Mouse (Mus musculus) midbrain, embryonic 12.5 days (tissue): ENCODE results near the gene Rnase13. TPM values are rescaled to one million over a fixed set of nuclear protein-coding genes. Genes with fewer than 3 reads are reported as not detected.
A peak's percentile ranks its signal among the peaks of the same experiment; 100 is the strongest.

Source experiments
- ATAC-seq: fragments of 200-750 bp; cut with Nextera tagmentation; 2 replicates; pipeline ENCODE4 v1.8.0; 2017; ENCODE audit warnings: low read depth, moderate TSS enrichment, moderate library complexity; ENCODE audit not compliant: low FRiP score
- H3K27ac ChIP-seq: fragments of 300-500 bp; sonication (generic); replicated peaks from 2 replicates; pipeline ENCODE4 v1.5.1; 2016; ENCODE audit warnings: mild to moderate bottlenecking
- H3K27me3 ChIP-seq: fragments of 300-500 bp; sonication (generic); 2 replicates; pipeline ENCODE4 v1.6.1; 2016; ENCODE audit warnings: mild to moderate bottlenecking
- H3K36me3 ChIP-seq: fragments of 300-500 bp; sonication (generic); 2 replicates; pipeline ENCODE4 v1.6.1; 2016
- H3K4me1 ChIP-seq: fragments of 300-500 bp; sonication (generic); 2 replicates; pipeline ENCODE4 v1.6.1; 2016
- H3K4me2 ChIP-seq: fragments of 300-500 bp; sonication (generic); replicated peaks from 2 replicates; pipeline ENCODE4 v1.6.1; 2016; ENCODE audit warnings: mild to moderate bottlenecking, moderate library complexity
- H3K4me3 ChIP-seq: fragments of 300-500 bp; sonication (generic); 2 replicates; pipeline ENCODE4 v1.5.1; 2016; ENCODE audit warnings: mild to moderate bottlenecking
- H3K9ac ChIP-seq: fragments of 300-500 bp; sonication (generic); replicated peaks from 2 replicates; pipeline ENCODE4 v1.6.1; 2016; ENCODE audit warnings: mild to moderate bottlenecking, moderate library complexity
- H3K9me3 ChIP-seq: fragments of 300-500 bp; sonication (generic); 2 replicates; pipeline ENCODE4 v1.6.1; 2016; ENCODE audit warnings: mild to moderate bottlenecking
- WGBS: fragments of 180-500 bp; shearing (Covaris S2); methylation state at CpG from one replicate; pipeline ENCODE4 v1.1.7; 2016; 5-methylcytosine and 5-hydroxymethylcytosine counted together
- polyA plus RNA-seq: library from polyadenylated mRNA; unstranded; fragments of >200 nt; fragmentation: Nextera tagmentation; extraction: Ambion mirVana; gene quantifications from 2 replicates; pipeline ENCODE4 v1.2.1, GENCODE M21; 2016

The Rnase13 gene
- polyA plus RNA-seq, 1 experiment from 2014 or later: not detected

- Histone ChIP-seq H3K27me3 (peaks cover 46% of the 10 kb centered on the region), H3K27ac (no peak overlapping the region), H3K9ac (no peak overlapping the region), H3K4me2 (no peak overlapping the region), H3K36me3 (no peaks in the 10 kb centered on the region), H3K4me1 (peaks cover 25% of the 10 kb centered on the region), H3K4me3 (no peak overlapping the region), H3K9me3 (no peaks in the 10 kb centered on the region)
- no peak for ATAC-seq
- 92% methylated on average over 10 of the region's 10 CpGs for WGBS
These were observed 11.3 kb downstream of the Rnase13 start for GRCm38 (mm10) chr14:51911301-51911700.

- H3K27me3 ChIP-seq: peaks cover 11% of the 10 kb centered on the region; the same call in 1 of the 2 replicates
- no peak overlapping the region for H3K4me3 ChIP-seq
- WGBS: 96% methylated on average over 11 of the region's 11 CpGs
- no peaks in the 10 kb centered on the region for H3K9me3 ChIP-seq
- no peaks in the 10 kb centered on the region for H3K36me3 ChIP-seq
- no peak overlapping the region for H3K27ac ChIP-seq
- H3K9ac ChIP-seq: no peak overlapping the region
- no peak for ATAC-seq
- no peak overlapping the region for H3K4me2 ChIP-seq
- no peaks in the 10 kb centered on the region for H3K4me1 ChIP-seq
These were observed 16.5 kb downstream of the Rnase13 start for GRCm38 (mm10) chr14:51906102-51906501.

GRCm38 (mm10) chr14:51904706-51905105 lies 17.9 kb downstream of the Rnase13 start:
- WGBS: 75% methylated on average over 7 of the region's 7 CpGs
- Histone ChIP-seq H3K9ac (no peak overlapping the region), H3K4me1 (no peaks in the 10 kb centered on the region), H3K36me3 (no peaks in the 10 kb centered on the region), H3K27me3 (0 out of 2 replicates have a peak, but pooled peaks cover 3% of the 10 kb centered on the region), H3K4me3 (no peak overlapping the region), H3K27ac (no peak overlapping the region), H3K4me2 (no peak overlapping the region), H3K9me3 (no peaks in the 10 kb centered on the region)
- no peak for ATAC-seq

GRCm38 (mm10) chr14:51903782-51904181 lies 18.8 kb downstream of the Rnase13 start:
- no peak overlapping the region for H3K4me3 ChIP-seq
- ATAC-seq: 0 out of 2 replicates have a peak, but pooled peaks have one; percentile 17
- no peaks in the 10 kb centered on the region for H3K9me3 ChIP-seq
- H3K4me2 ChIP-seq: no peak overlapping the region
- H3K4me1 ChIP-seq: no peaks in the 10 kb centered on the region
- WGBS: 91% methylated on average over 9 of the region's 9 CpGs
- 0 out of 2 replicates have a peak, but pooled peaks cover 3% of the 10 kb centered on the region for H3K27me3 ChIP-seq
- no peak overlapping the region for H3K27ac ChIP-seq
- no peaks in the 10 kb centered on the region for H3K36me3 ChIP-seq
- H3K9ac ChIP-seq: no peak overlapping the region

- Histone ChIP-seq H3K9me3 (no peaks in the 10 kb centered on the region), H3K4me3 (no peak overlapping the region), H3K36me3 (no peaks in the 10 kb centered on the region), H3K4me2 (no peak overlapping the region), H3K27ac (no peak overlapping the region), H3K4me1 (no peaks in the 10 kb centered on the region), H3K27me3 (0 out of 2 replicates have a peak, but pooled peaks cover 3% of the 10 kb centered on the region), H3K9ac (no peak overlapping the region)
- ATAC-seq: peak; percentile 72
- WGBS: 61% methylated on average over 9 of the region's 9 CpGs
These were observed 19.5 kb downstream of the Rnase13 start for GRCm38 (mm10) chr14:51902806-51903710.

GRCm38 (mm10) chr14:51899351-51899750 lies 23.2 kb downstream of the Rnase13 start:
- ATAC-seq: no peak
- Histone ChIP-seq H3K4me1 (no peaks in the 10 kb centered on the region), H3K27ac (no peak overlapping the region), H3K9me3 (no peaks in the 10 kb centered on the region), H3K4me3 (no peak overlapping the region), H3K27me3 (no peaks in the 10 kb centered on the region), H3K4me2 (no peak overlapping the region), H3K36me3 (peaks cover 8% of the 10 kb centered on the region; the same call in 1 of the 2 replicates), H3K9ac (no peak overlapping the region)
- WGBS: 94% methylated on average over 1 of the region's 1 CpGs

- H3K9ac ChIP-seq: no peak overlapping the region
- no peak overlapping the region for H3K4me2 ChIP-seq
- no peak overlapping the region for H3K27ac ChIP-seq
- no peaks in the 10 kb centered on the region for H3K27me3 ChIP-seq
- no peak overlapping the region for H3K4me3 ChIP-seq
- WGBS: 82% methylated on average over 8 of the region's 8 CpGs
- no peaks in the 10 kb centered on the region for H3K9me3 ChIP-seq
- H3K4me1 ChIP-seq: no peaks in the 10 kb centered on the region
- no peak for ATAC-seq
- H3K36me3 ChIP-seq: peaks cover 24% of the 10 kb centered on the region
These were observed 25.9 kb downstream of the Rnase13 start for GRCm38 (mm10) chr14:51896539-51897170.

GRCm38 (mm10) chr14:51896019-51896418 lies 26.6 kb downstream of the Rnase13 start:
- Histone ChIP-seq H3K9me3 (no peaks in the 10 kb centered on the region), H3K27me3 (no peaks in the 10 kb centered on the region), H3K4me3 (no peak overlapping the region), H3K4me1 (no peaks in the 10 kb centered on the region), H3K27ac (no peak overlapping the region), H3K9ac (no peak overlapping the region), H3K4me2 (no peak overlapping the region), H3K36me3 (peaks cover 31% of the 10 kb centered on the region)
- no peak for ATAC-seq
- 81% methylated on average over 6 of the region's 6 CpGs for WGBS

GRCm38 (mm10) chr14:51895071-51895470 lies 27.5 kb downstream of the Rnase13 start:
- Histone ChIP-seq H3K4me2 (no peak overlapping the region), H3K4me1 (no peaks in the 10 kb centered on the region), H3K36me3 (peaks cover 40% of the 10 kb centered on the region), H3K9me3 (no peaks in the 10 kb centered on the region), H3K9ac (no peak overlapping the region), H3K27me3 (no peaks in the 10 kb centered on the region), H3K4me3 (no peak overlapping the region), H3K27ac (no peak overlapping the region)
- WGBS: 77% methylated on average over 14 of the region's 14 CpGs
- ATAC-seq: no peak

- H3K9ac ChIP-seq: no peak overlapping the region
These were observed 28.8 kb downstream of the Rnase13 start for GRCm38 (mm10) chr14:51893809-51894208.

GRCm38 (mm10) chr14:51893094-51893794 lies 29.3 kb downstream of the Rnase13 start:
- Histone ChIP-seq H3K9me3 (no peaks in the 10 kb centered on the region), H3K4me3 (no peak overlapping the region), H3K4me1 (no peaks in the 10 kb centered on the region), H3K9ac (no peak overlapping the region), H3K4me2 (no peak overlapping the region), H3K27ac (no peak overlapping the region), H3K27me3 (no peaks in the 10 kb centered on the region), H3K36me3 (peaks cover 58% of the 10 kb centered on the region)
- WGBS: 27% methylated on average over 10 of the region's 10 CpGs
- ATAC-seq: no peak

More at GRCm38 (mm10) chr14:51893809-51894208, 28.8 kb downstream of the Rnase13 start:
- H3K9me3 ChIP-seq: no peaks in the 10 kb centered on the region
- H3K27ac ChIP-seq: no peak overlapping the region
- H3K36me3 ChIP-seq: peaks cover 52% of the 10 kb centered on the region
- H3K4me2 ChIP-seq: no peak overlapping the region
- H3K27me3 ChIP-seq: no peaks in the 10 kb centered on the region
- H3K4me3 ChIP-seq: no peak overlapping the region
- no peaks in the 10 kb centered on the region for H3K4me1 ChIP-seq
- no peak for ATAC-seq
- WGBS: 66% methylated on average over 3 of the region's 3 CpGs
